ENCODE assay signal across 8 mouse cellular contexts in the genomic region with DNA sequence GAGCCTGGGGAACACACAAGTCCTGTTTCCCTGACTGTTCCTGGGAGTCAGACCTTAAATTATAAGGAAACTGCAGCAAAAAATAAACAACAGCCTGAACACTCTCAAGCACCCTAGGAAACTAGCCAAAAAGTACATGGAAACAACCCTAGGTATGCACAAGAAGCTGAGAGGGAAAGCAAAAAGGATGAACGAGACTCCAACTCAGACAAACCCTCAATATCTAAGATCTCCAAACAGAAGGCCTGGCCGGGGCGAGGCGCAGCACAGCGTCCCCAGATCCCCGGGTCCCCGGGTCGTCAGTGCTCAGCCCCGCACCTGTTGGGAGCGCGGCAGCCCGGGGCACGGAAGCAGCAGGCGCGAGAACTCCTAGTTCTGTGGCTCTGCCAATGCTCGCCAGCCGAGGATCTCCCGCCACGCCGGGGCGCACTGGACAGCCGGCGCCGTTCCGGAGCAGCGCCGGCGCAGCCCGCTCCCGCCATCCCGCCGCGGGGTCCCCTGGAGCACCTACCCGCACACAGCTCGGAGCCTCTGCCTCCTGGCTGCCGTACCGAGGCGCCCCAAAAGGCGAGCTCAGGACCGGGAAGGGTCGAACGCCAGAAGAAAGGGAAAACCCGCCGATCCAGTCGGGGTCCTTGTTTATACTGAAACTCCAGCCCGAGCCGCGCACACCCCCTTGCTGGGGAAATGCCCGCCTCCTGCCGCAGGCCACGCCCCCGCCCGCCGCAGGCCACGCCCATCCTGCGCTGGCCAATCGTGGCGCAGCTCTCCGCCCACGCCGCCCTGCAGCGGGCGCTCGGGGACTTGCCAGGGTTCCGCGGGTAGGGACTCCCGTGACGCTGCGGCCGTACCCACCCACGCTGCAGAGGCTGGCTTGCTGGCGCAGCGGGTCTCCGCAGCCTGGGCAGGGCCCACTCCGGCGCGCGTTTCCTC.
DNase-seq lines count a peak whose midpoint lies in the region; ATAC-seq and TF ChIP-seq lines count a peak whose summit lies in the region.

No protein-coding gene starts in this region.

- peak overlapping the region; percentile 71 for H3K4me2 ChIP-seq in heart, embryonic 11.5 days
- H3K4me2 ChIP-seq in kidney, embryonic 16.5 days (replicated peaks; ENCODE audit: low read depth, low read length): peak overlapping the region; percentile 85

- H3K27ac ChIP-seq in heart, embryonic 11.5 days (ENCODE audit: low read depth, low read length): peak overlapping the region; percentile 94
- H3K27ac ChIP-seq in kidney, embryonic 16.5 days (ENCODE audit: low read length): peak overlapping the region; percentile 76

- no peaks in the 10 kb centered on the region for H3K36me3 ChIP-seq in heart, embryonic 11.5 days (ENCODE audit: control insufficient read depth, insufficient read depth, low read length)
- H3K36me3 ChIP-seq in kidney, embryonic 16.5 days (ENCODE audit: insufficient read depth, low read length): no peaks in the 10 kb centered on the region

- TF ChIP-seq POLR2A in brain, embryonic 14.5 days (IDR thresholded peaks at IDR 0.05; ENCODE audit: borderline replicate concordance, extremely low read depth, insufficient read depth, insufficient read length, poor library complexity, severe bottlenecking): peak; percentile 43

- no peaks in the 10 kb centered on the region for H3K27me3 ChIP-seq in heart, embryonic 11.5 days (ENCODE audit: control insufficient read depth, insufficient read depth, low read length)
- H3K27me3 ChIP-seq in kidney, embryonic 16.5 days (ENCODE audit: insufficient read depth, low read length): 0 out of 2 replicates have a peak, but pooled peaks cover 3% of the 10 kb centered on the region

- H3K4me3 ChIP-seq in heart, embryonic 11.5 days (ENCODE audit: low read depth, low read length): peak overlapping the region; percentile 78
- H3K4me3 ChIP-seq in kidney, embryonic 16.5 days (ENCODE audit: low read length): peak overlapping the region; percentile 79

- H3K9ac ChIP-seq in heart, embryonic 11.5 days (ENCODE audit: low read depth, low read length): peak overlapping the region; percentile 92
- peak overlapping the region; percentile 79 for H3K9ac ChIP-seq in kidney, embryonic 16.5 days (replicated peaks; ENCODE audit: low read length)

- H3K9me3 ChIP-seq in heart, embryonic 11.5 days (replicated peaks; ENCODE audit: control insufficient read depth, low read length): no peaks in the 10 kb centered on the region
- H3K9me3 ChIP-seq in kidney, embryonic 16.5 days (ENCODE audit: low read length): no peaks in the 10 kb centered on the region

- DNase-seq in 3T3-L1 (ENCODE audit: low read depth, low spot score) (peak; percentile 73), liver (peak; percentile 94)
- DNase-seq in brain, embryonic 14.5 days (ENCODE audit: low read depth): peak; percentile 97
- peak; percentile 73 to 95 for DNase-seq in monocyte, adult 2 months (ENCODE audit: low read depth in 1 of 2, low spot score in 2 of 2)
- DNase-seq in spleen, postnatal 14 days (ENCODE audit: low spot score in 2 of 2): peak; percentile 89 to 92

- WGBS in heart, embryonic 11.5 days (ENCODE audit: insufficient replicate concordance): under 1% methylated on average over 76 of the region's 78 CpGs
- 0% methylated on average over 77 of the region's 78 CpGs for WGBS in kidney, embryonic 16.5 days

- ATAC-seq in erythroblast, adult 5-6 weeks (replicated peaks; ENCODE audit: low FRiP score, poor library complexity, severe bottlenecking): peak; percentile 90
- peak; percentile 94 for ATAC-seq in heart, embryonic 11.5 days (replicated peaks; ENCODE audit: insufficient number of reproducible peaks, low FRiP score, low TSS enrichment)
- ATAC-seq in kidney, embryonic 16.5 days (ENCODE audit: low FRiP score, low TSS enrichment): peak; percentile 95

- peaks cover 12% of the 10 kb centered on the region for H3K4me1 ChIP-seq in heart, embryonic 11.5 days (ENCODE audit: control insufficient read depth, insufficient read depth, low read length)
- H3K4me1 ChIP-seq in kidney, embryonic 16.5 days (ENCODE audit: insufficient read depth, low read length): peaks cover 22% of the 10 kb centered on the region

- TF ChIP-seq CTCF in brain, embryonic 14.5 days (IDR thresholded peaks at IDR 0.05; ENCODE audit: borderline replicate concordance, extremely low read depth, insufficient read depth, insufficient read length): no peak

Comparison
In these comparisons a context has a peak if more than half of its experiments do, and no peak if none do; other contexts are left out.
1. Peak in every context shown above with its lines: DNase-seq, ATAC-seq, H3K4me3 ChIP-seq and H3K27ac ChIP-seq.